Mouse (Mus musculus) forebrain, postnatal 0 days (tissue): ENCODE results near the gene Trim80. TPM values are rescaled to one million over a fixed set of nuclear protein-coding genes. Genes with fewer than 3 reads are reported as not detected.

ENCODE experiments used
- ATAC-seq: fragments of 200-750 bp; cut with Nextera tagmentation; 2 replicates; pipeline ENCODE4 v1.8.0; 2017; ENCODE audit warnings: mild to moderate bottlenecking, moderate library complexity
- DNase-seq: peaks from one replicate; pipeline ENCODE4 v3.0.0-alpha.2; 2015
- H3K27ac ChIP-seq: fragments of 300-500 bp; sonication (generic); 2 replicates; pipeline ENCODE4 v1.5.1; 2014; ENCODE audit warnings: low read depth, mild to moderate bottlenecking, antibody characterized with exemption, low read length, moderate library complexity, mixed read lengths
- H3K27me3 ChIP-seq: fragments of 300-500 bp; sonication (generic); 2 replicates; pipeline ENCODE4 v1.6.1; 2014; ENCODE audit warnings: mild to moderate bottlenecking, low read length, mixed read lengths; ENCODE audit not compliant: insufficient read depth
- H3K36me3 ChIP-seq: fragments of 300-500 bp; sonication (generic); 2 replicates; pipeline ENCODE4 v1.6.1; 2014; ENCODE audit warnings: mild to moderate bottlenecking, moderate library complexity; ENCODE audit not compliant: insufficient read depth
- H3K4me1 ChIP-seq: fragments of 300-500 bp; sonication (generic); 2 replicates; pipeline ENCODE4 v1.6.1; 2014; ENCODE audit warnings: antibody characterized with exemption; ENCODE audit not compliant: insufficient read depth
- H3K4me2 ChIP-seq: fragments of 300-500 bp; sonication (generic); 2 replicates; pipeline ENCODE4 v1.6.1; 2014; ENCODE audit warnings: low read depth, mild to moderate bottlenecking, moderate library complexity
- H3K4me3 ChIP-seq: fragments of 300-500 bp; sonication (generic); 2 replicates; pipeline ENCODE4 v1.5.1; 2014; ENCODE audit warnings: low read depth, low read length, mixed read lengths
- H3K9ac ChIP-seq: fragments of 300-500 bp; sonication (generic); 2 replicates; pipeline ENCODE4 v1.6.1; 2014; ENCODE audit warnings: mild to moderate bottlenecking
- H3K9me3 ChIP-seq: fragments of 300-500 bp; sonication (generic); 2 replicates; pipeline ENCODE4 v1.6.1; 2016; ENCODE audit warnings: low read length
- CTCF ChIP-seq: sonication (generic); IDR thresholded peaks from 2 replicates; pipeline ENCODE4 v1.5.1; 2016; ENCODE audit warnings: antibody characterized with exemption, control low read depth, low read depth
- WGBS: fragments of 180-500 bp; shearing (Covaris S2); extraction: QIAGEN DNeasy Blood & Tissue Kit; methylation state at CpG from one replicate; pipeline ENCODE4 v1.1.7; 2014; 5-methylcytosine and 5-hydroxymethylcytosine counted together
- polyA plus RNA-seq: library from polyadenylated mRNA; unstranded; fragments of >200 nt; fragmentation: Nextera tagmentation; extraction: Ambion mirVana; gene quantifications from 2 replicates; pipeline ENCODE4 v1.2.1, GENCODE M21; 2015
- total RNA-seq: library from RNA; depleted of rRNA; stranded (reverse); fragments of >200 nt; gene quantifications from 2 replicates; pipeline ENCODE4 v1.2.3, GENCODE M21; 2014

Gene Trim80
- total and polyA plus RNA-seq, 2 experiments from 2014 or later, result not detected

DNA sequence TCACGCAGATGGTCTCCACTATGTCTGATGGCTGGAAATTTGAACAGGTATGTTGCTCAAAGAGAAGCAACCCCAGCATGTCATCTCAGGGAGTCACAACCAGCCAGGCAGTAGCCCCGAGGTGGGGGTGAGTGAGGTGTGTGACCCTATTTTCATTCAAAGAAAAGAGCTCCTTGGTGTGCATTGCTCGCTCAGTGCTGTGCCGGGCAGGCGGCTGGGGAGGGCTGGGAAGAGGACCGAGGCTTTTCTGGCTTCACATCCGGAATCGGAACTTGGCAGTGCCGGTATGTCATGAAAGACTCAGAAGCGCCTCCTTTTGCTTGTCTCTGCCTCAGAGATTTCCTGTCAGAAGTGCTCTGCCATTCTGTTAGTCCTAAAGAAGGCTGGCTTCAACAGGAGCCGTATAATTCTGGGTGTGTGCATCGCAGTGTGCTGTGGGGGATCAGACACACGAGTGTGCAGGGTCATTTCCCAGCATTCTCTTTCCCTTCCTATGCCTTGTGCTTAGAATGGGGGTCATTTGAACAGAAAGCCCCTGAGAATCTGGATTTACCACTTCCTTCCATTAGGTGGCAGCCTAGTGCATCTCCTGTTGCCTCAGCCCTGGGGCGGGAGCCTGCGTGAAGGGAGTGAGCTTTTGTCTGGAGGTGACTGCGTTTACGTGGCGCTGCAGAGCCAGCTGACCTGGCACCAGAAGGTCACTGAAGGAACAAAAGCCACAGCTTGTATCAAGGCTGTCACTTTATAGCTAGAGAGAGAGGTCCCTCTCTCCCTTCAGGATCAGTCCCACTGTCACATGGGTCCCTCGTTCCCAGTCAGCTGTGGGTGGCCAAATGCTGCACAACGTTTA, 12.6 kb upstream of the Trim80 start:
- Histone ChIP-seq H3K27me3 (no peaks in the 10 kb centered on the region), H3K4me3 (peak overlapping the region; percentile 16; the same call in 1 of the 2 replicates), H3K9me3 (no peaks in the 10 kb centered on the region), H3K36me3 (peaks cover 60% of the 10 kb centered on the region), H3K27ac (peak overlapping the region; percentile 79), H3K4me2 (peak overlapping the region; percentile 39), H3K4me1 (peaks cover 9% of the 10 kb centered on the region; the same call in 1 of the 2 replicates), H3K9ac (peak overlapping the region; percentile 54)
- DNase-seq, result peak; percentile 92
- peak; percentile 87 for TF ChIP-seq CTCF
- WGBS, result 33% methylated on average over 20 of the region's 20 CpGs
- peak; percentile 93 for ATAC-seq

DNA sequence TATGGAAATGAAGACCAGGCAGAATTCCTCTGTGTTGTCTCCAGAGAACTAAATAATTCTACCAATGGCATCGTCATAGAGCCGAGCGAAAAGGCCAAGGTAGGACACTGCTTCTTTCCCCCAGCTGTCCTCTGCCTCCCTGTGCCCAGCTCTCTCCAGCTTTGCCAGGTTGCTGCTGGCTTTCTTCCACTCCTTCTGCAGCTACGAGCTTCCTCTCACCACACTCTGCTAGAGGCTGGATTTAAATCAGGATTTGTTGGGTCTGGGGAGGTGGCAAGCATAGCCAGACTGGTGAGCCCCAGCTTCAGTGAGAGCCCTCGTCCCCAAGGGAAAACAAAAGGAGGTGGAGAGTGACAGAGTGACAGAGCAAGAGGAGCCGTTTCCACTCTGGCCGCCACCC, 11.0 kb upstream of the Trim80 start:
- Histone ChIP-seq H3K27ac (no peak overlapping the region), H3K9me3 (no peaks in the 10 kb centered on the region), H3K4me1 (peaks cover 9% of the 10 kb centered on the region; the same call in 1 of the 2 replicates), H3K27me3 (no peaks in the 10 kb centered on the region), H3K4me2 (no peak overlapping the region), H3K9ac (no peak overlapping the region), H3K4me3 (no peak overlapping the region), H3K36me3 (peaks cover 62% of the 10 kb centered on the region)
- DNase-seq, result no peak
- TF ChIP-seq CTCF, result no peak
- WGBS, result 68% methylated on average over 7 of the region's 7 CpGs
- no peak for ATAC-seq

DNA sequence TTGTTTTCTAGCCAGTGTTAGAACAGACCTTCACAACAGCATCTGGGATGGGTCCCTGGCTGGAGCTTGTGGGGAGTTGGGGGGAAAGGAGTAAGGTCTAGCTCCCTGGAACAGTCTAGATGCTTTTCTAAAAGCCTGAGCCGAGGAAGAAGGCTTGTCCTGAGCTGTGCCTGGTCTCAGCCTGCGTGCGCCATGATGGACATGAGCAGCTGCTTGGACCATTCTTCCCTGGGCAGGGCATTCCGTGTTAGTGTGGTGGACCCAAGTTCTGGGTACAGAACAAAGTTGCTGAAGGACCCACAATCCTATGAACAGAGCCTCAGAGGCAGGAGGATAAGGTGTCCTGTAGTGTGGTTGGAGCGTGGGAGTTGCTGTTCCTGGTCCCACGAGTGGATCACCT, 9.8 kb upstream of the Trim80 start:
- Histone ChIP-seq H3K27ac (no peak overlapping the region), H3K4me3 (no peak overlapping the region), H3K9me3 (no peaks in the 10 kb centered on the region), H3K36me3 (peaks cover 50% of the 10 kb centered on the region), H3K27me3 (no peaks in the 10 kb centered on the region), H3K4me1 (peaks cover 12% of the 10 kb centered on the region; the same call in 1 of the 2 replicates), H3K4me2 (no peak overlapping the region), H3K9ac (no peak overlapping the region)
- no peak for ATAC-seq
- WGBS, result 92% methylated on average over 6 of the region's 6 CpGs
- TF ChIP-seq CTCF, result no peak
- no peak for DNase-seq

DNA sequence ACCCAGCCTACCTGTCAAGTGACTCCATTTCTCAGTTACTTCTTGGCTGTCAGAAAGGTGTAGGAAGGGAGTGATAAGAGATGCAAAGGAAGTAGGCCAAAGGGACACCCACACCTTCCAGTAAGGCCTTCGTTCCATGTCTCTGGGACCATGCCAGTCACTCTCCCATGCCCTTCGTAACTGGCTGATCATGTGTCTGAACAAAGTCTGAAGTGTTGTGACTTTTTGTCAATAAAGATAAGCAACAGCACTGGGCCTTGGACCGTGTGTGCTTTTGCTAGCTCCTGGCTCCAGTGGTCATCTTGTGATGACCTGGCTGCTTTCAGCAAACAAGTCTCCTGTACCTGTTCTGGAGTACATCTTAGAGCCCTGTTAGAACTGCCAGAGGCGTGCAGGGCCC, 7.5 kb upstream of the Trim80 start:
- no peak overlapping the region for H3K4me3 ChIP-seq
- H3K4me1 ChIP-seq, result peaks cover 8% of the 10 kb centered on the region; the same call in 1 of the 2 replicates
- DNase-seq (no peak), ATAC-seq (no peak)
- H3K4me2 ChIP-seq, result no peak overlapping the region
- peaks cover 38% of the 10 kb centered on the region for H3K36me3 ChIP-seq
- TF ChIP-seq CTCF, result no peak
- no peaks in the 10 kb centered on the region for H3K27me3 ChIP-seq
- H3K9ac ChIP-seq, result no peak overlapping the region
- 79% methylated on average over 4 of the region's 4 CpGs for WGBS
- H3K9me3 ChIP-seq, result no peaks in the 10 kb centered on the region
- no peak overlapping the region for H3K27ac ChIP-seq

DNA sequence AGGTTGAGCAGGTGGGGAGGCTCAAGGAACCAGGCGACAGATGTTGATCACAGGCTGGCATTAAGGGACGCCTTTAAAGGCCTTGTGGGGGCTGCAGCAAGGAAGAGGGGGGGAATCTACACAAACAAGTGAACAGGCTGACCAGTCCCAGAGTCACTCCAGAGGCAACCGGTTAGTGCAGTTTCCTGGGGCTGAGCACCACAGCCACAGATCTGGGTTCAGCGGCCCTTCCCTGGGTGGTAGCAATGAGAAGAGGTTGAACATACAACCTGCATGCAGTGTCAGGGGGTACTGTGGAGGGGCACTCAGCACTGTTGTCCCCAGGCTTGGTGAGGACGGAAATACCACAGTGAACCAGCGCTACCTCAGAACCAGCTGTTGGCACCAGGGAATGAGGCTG, 7.0 kb upstream of the Trim80 start:
- no peak for TF ChIP-seq CTCF
- 78% methylated on average over 6 of the region's 6 CpGs for WGBS
- H3K4me2 ChIP-seq, result no peak overlapping the region
- no peak for DNase-seq
- peaks cover 38% of the 10 kb centered on the region for H3K36me3 ChIP-seq
- no peak overlapping the region for H3K27ac ChIP-seq
- H3K27me3 ChIP-seq, result no peaks in the 10 kb centered on the region
- H3K9ac ChIP-seq, result no peak overlapping the region
- H3K9me3 ChIP-seq, result no peaks in the 10 kb centered on the region
- peaks cover 5% of the 10 kb centered on the region; the same call in 1 of the 2 replicates for H3K4me1 ChIP-seq
- H3K4me3 ChIP-seq, result no peak overlapping the region
- no peak for ATAC-seq

DNA sequence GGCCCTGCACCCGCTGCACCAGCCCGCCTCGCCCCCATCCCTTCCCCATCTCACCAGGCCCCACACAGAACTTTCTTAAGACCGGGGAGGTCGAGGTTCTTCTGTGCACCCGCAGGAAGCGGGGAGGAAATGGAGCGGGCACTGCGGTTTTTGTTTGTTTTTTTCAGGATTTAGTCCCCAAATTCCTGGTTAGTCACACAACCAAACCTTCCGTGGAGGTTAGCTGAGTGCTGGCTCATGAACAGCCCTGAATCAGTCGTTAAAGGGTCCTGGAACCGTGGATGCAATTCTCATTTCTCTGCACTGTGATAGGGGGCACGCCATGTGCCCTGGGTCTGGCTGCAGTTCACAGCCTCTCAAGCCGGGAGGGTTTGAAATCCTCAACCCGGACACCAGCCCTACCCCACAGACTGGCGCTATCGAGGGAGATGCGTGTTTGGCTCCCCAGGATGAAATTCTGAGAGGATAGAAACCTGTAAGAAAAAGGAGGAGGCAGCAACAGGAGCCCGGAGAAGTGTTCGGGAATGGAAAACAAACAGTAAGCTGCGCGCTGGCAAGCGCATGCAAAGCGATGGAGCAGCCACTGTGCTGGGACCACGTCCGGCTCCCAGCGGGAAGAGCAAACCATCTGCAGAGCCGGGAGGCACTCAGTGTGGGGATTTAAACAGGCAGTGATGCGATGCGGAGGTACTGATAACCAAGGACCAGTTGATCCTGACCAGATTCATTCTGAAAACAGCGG, 4.6 kb upstream of the Trim80 start:
- Histone ChIP-seq H3K36me3 (peaks cover 22% of the 10 kb centered on the region), H3K9ac (peak overlapping the region; percentile 42), H3K27me3 (no peaks in the 10 kb centered on the region), H3K4me2 (peak overlapping the region; percentile 48), H3K27ac (no peak overlapping the region), H3K9me3 (no peaks in the 10 kb centered on the region), H3K4me1 (peaks cover 5% of the 10 kb centered on the region; the same call in 1 of the 2 replicates), H3K4me3 (peak overlapping the region; percentile 18)
- peak; percentile 65 for DNase-seq
- peak; percentile 76 for ATAC-seq
- no peak for TF ChIP-seq CTCF
- WGBS, result 5% methylated on average over 31 of the region's 31 CpGs
